Mouse (Mus musculus) stomach, postnatal 0 days (tissue): ENCODE measurements at regions not wholly inside any gene's neighbourhood (a gene's known extent, or its start where the extent isn't known, plus 50 kb on each side); places are given as distances from the start of the nearest gene placed in this dataset.

ENCODE experiments used
- ATAC-seq: fragments of 200-750 bp; cut with Nextera tagmentation; 2 replicates; pipeline ENCODE4 v1.8.0; 2017; ENCODE audit not compliant: low FRiP score, low TSS enrichment
- DNase-seq: peaks from one replicate; pipeline ENCODE4 v3.0.0-alpha.2; 2016; ENCODE audit warnings: low spot score
- H3K27ac ChIP-seq: fragments of 300-500 bp; sonication (generic); replicated peaks from 2 replicates; pipeline ENCODE4 v1.5.1; 2014; ENCODE audit warnings: mild to moderate bottlenecking, control low read depth
- H3K27me3 ChIP-seq: fragments of 300-500 bp; sonication (generic); 2 replicates; pipeline ENCODE4 v1.6.1; 2014; ENCODE audit warnings: low read length; ENCODE audit not compliant: control insufficient read depth, insufficient read depth
- H3K36me3 ChIP-seq: fragments of 300-500 bp; sonication (generic); 2 replicates; pipeline ENCODE4 v1.6.1; 2014; ENCODE audit warnings: low read length, mixed read lengths; ENCODE audit not compliant: control insufficient read depth, insufficient read depth
- H3K4me1 ChIP-seq: fragments of 300-500 bp; sonication (generic); replicated peaks from 2 replicates; pipeline ENCODE4 v1.6.1; 2014; ENCODE audit warnings: antibody characterized with exemption; ENCODE audit not compliant: control insufficient read depth, insufficient read depth
- H3K4me2 ChIP-seq: fragments of 300-500 bp; sonication (generic); replicated peaks from 2 replicates; pipeline ENCODE4 v1.6.1; 2014; ENCODE audit warnings: low read depth, mild to moderate bottlenecking, control low read depth, moderate library complexity
- H3K4me3 ChIP-seq: fragments of 300-500 bp; sonication (generic); 2 replicates; pipeline ENCODE4 v1.5.1; 2014; ENCODE audit warnings: low read depth, low read length, control low read depth
- H3K9ac ChIP-seq: fragments of 300-500 bp; sonication (generic); 2 replicates; pipeline ENCODE4 v1.6.1; 2014; ENCODE audit warnings: mild to moderate bottlenecking, low read length, control low read depth, mixed read lengths
- H3K9me3 ChIP-seq: fragments of 300-500 bp; sonication (generic); 2 replicates; pipeline ENCODE4 v1.6.1; 2016; ENCODE audit warnings: low read length; ENCODE audit not compliant: control insufficient read depth
- CTCF ChIP-seq: IDR thresholded peaks from 2 replicates; pipeline ENCODE4 v1.5.1; 2016; ENCODE audit warnings: antibody characterized with exemption, low read depth, mild to moderate bottlenecking, moderate library complexity
- EP300 ChIP-seq: optimal IDR thresholded peaks from 2 replicates; pipeline ENCODE3; 2016; ENCODE audit warnings: antibody characterized with exemption
- WGBS: fragments of 180-500 bp; shearing (Covaris S2); extraction: QIAGEN DNeasy Blood & Tissue Kit; methylation state at CpG from one replicate; pipeline ENCODE4 v1.1.7; 2014; 5-methylcytosine and 5-hydroxymethylcytosine counted together

DNA sequence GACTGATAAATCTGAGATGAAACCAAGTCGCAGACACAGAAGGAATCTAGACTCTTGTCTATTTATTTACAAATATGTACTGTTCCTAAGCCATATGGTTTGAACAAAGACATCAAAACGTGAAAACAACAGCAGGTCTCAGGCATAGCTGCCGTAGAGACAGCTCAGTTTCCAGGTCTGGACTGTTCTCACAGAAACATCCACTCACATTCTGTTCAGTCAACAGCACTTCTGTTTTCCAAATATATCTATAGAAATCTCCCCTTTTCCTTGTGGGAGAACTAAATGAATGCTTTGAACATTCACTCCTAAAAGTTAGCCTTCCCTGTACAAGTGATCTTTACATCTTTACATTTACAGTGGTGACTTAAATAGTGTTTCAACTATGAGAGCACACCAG lies 156.8 kb upstream of the Slc13a1 start:
- TF ChIP-seq CTCF (no peak), EP300 (no peak)
- no peak for DNase-seq
- WGBS, result 64% methylated on average over 3 of the region's 3 CpGs
- ATAC-seq, result no peak
- H3K4me1 ChIP-seq, result no peaks in the 10 kb centered on the region
- H3K4me3 ChIP-seq, result no peak overlapping the region
- H3K27me3 ChIP-seq, result no peaks in the 10 kb centered on the region
- H3K27ac ChIP-seq, result no peak overlapping the region
- no peaks in the 10 kb centered on the region for H3K36me3 ChIP-seq
- H3K9ac ChIP-seq, result no peak overlapping the region
- no peak overlapping the region for H3K4me2 ChIP-seq
- H3K9me3 ChIP-seq, result no peaks in the 10 kb centered on the region

DNA sequence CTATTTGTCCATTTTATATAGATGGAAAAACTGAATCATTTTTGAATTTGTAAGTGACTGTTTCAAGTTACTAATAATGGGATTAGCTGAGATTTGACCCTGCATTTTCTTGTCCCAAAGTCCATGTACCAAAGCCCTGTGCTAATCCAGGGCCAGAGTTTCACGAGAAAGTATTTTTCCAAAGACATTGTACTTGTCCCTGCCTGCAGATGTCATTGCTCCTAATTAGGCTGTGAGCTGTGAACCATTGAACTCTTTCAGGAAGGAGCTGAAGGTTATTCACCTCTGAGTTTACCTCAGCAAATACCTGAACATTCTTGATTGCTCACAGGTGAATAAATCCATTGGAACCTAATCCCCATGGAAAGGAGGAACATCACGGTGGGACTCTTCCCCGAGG lies 154.5 kb upstream of the Slc13a1 start:
- no peaks in the 10 kb centered on the region for H3K4me1 ChIP-seq
- H3K27ac ChIP-seq, result no peak overlapping the region
- H3K9me3 ChIP-seq, result no peaks in the 10 kb centered on the region
- TF ChIP-seq CTCF (no peak), EP300 (no peak)
- H3K9ac ChIP-seq, result no peak overlapping the region
- WGBS, result 72% methylated on average over 3 of the region's 3 CpGs
- no peak for ATAC-seq
- H3K36me3 ChIP-seq, result no peaks in the 10 kb centered on the region
- H3K4me3 ChIP-seq, result no peak overlapping the region
- no peak for DNase-seq
- H3K4me2 ChIP-seq, result no peak overlapping the region
- H3K27me3 ChIP-seq, result no peaks in the 10 kb centered on the region

DNA sequence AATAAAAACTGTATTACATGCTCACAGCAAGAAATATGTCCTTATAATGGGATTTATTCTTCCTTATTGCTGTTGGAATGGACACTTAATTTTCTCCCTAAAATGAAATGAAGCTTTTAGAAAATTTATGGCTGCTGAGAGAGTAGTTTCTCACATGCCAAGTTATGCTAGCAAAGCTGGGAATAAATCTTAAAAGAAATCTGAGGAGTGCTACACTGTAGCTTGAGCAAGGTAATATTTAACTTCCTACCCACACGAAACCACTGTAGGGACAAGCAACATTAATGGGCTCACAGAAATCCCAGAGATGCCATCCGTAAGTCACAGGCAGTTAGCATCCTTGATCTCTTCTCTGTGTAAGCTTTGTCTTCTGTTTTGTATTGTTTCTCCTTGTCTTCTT lies 151.0 kb upstream of the Slc13a1 start:
- Histone ChIP-seq H3K36me3 (no peaks in the 10 kb centered on the region), H3K27ac (no peak overlapping the region), H3K9me3 (no peaks in the 10 kb centered on the region), H3K4me2 (no peak overlapping the region), H3K9ac (no peak overlapping the region), H3K27me3 (no peaks in the 10 kb centered on the region), H3K4me3 (no peak overlapping the region), H3K4me1 (no peaks in the 10 kb centered on the region)
- 49% methylated on average over 2 of the region's 2 CpGs for WGBS
- DNase-seq, result no peak
- no peak for TF ChIP-seq EP300
- no peak for TF ChIP-seq CTCF
- no peak for ATAC-seq

DNA sequence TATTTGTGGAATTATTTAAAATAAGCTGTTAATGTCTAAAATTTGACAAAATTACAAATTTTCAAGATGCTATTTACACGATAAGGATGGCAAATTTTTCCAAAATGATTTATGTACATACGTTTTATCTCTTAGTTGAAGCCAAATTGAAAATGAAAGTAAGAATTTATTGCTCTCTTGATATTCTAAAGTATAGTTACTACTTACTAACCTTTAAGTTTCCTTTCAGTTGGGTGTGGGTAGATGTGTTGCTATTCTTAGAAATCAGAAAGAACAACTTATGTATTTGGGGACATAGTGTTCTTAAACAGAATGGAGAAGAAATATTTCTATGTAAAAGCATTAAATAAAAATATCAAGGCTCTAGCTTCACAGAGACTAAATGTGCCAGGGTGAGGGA lies 142.8 kb upstream of the Slc13a1 start:
- H3K36me3 ChIP-seq, result no peaks in the 10 kb centered on the region
- H3K4me1 ChIP-seq, result no peaks in the 10 kb centered on the region
- no peak overlapping the region for H3K4me2 ChIP-seq
- no peak for TF ChIP-seq EP300
- H3K9ac ChIP-seq, result no peak overlapping the region
- H3K4me3 ChIP-seq, result no peak overlapping the region
- no peak overlapping the region for H3K27ac ChIP-seq
- no peaks in the 10 kb centered on the region for H3K27me3 ChIP-seq
- DNase-seq (no peak), ATAC-seq (no peak)
- H3K9me3 ChIP-seq, result no peaks in the 10 kb centered on the region
- 72% methylated on average over 2 of the region's 2 CpGs for WGBS

DNA sequence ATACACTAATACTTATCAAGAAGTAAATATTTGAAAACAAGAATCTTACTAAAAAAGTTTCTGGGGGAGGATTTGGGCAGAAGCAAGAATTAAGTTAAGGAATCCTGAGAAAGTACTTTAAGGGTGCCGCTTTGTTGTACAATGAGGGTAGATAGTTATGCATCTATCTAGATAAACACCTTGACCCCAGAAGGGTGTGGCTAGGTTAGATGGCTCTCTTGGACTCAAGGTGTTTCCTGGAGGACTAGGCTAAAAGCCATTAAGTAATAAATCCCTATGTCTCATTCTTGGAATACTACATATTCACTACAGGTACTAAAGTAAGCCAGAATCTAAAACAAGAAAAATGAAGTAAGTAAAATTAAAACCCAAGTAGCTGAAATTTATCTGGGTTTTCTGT lies 141.9 kb upstream of the Slc13a1 start:
- no peaks in the 10 kb centered on the region for H3K27me3 ChIP-seq
- ATAC-seq, result no peak
- 80% methylated on average over 1 of the region's 1 CpGs for WGBS
- no peak overlapping the region for H3K9ac ChIP-seq
- H3K36me3 ChIP-seq, result no peaks in the 10 kb centered on the region
- H3K9me3 ChIP-seq, result no peaks in the 10 kb centered on the region
- H3K4me3 ChIP-seq, result no peak overlapping the region
- no peak overlapping the region for H3K27ac ChIP-seq
- no peak overlapping the region for H3K4me2 ChIP-seq
- DNase-seq, result no peak
- TF ChIP-seq EP300 (no peak), CTCF (no peak)
- no peaks in the 10 kb centered on the region for H3K4me1 ChIP-seq

DNA sequence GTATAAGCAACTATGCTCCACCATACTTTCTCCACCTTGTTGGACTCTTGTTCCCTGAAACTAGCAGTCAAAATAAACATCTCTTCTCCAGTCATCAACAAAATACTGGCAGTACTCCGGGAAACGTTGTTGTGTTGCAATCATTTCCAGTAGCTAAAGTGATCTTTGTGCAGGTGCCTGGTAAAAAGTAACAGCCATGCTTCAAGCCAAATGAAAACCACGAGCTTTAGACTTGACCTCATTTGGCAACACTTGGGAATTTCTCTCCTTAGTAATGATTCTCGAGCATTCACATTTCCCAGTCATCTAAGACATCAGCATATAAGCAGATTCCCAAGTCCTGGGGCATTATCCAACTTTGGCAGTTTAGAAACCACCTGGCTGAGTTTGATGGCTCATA lies 133.8 kb upstream of the Slc13a1 start:
- no peak for DNase-seq
- no peaks in the 10 kb centered on the region for H3K36me3 ChIP-seq
- H3K27ac ChIP-seq, result no peak overlapping the region
- H3K9me3 ChIP-seq, result no peaks in the 10 kb centered on the region
- no peaks in the 10 kb centered on the region for H3K27me3 ChIP-seq
- no peak overlapping the region for H3K9ac ChIP-seq
- 63% methylated on average over 4 of the region's 4 CpGs for WGBS
- H3K4me3 ChIP-seq, result no peak overlapping the region
- no peaks in the 10 kb centered on the region for H3K4me1 ChIP-seq
- no peak for ATAC-seq
- no peak for TF ChIP-seq EP300
- no peak for TF ChIP-seq CTCF
- H3K4me2 ChIP-seq, result no peak overlapping the region

DNA sequence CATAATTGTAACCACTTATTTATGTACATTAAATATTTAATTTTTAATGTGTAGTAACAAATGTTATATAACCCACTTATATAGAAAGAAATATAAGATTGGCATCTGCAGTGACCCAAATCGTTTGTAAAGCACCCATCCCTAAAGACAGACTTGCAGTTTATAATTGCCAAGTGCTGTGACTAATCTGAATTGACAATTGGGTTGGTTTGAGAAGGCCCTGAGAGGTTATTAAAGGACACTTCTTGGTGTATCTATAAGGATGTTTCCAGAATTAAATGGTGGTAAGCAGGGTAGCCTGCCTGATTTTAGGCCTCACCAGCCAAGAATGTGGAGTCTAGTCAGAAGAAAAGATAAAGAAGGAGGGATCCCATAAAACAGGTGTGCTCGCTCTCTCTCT lies 133.3 kb upstream of the Slc13a1 start:
- Histone ChIP-seq H3K36me3 (no peaks in the 10 kb centered on the region), H3K27me3 (no peaks in the 10 kb centered on the region), H3K4me1 (no peaks in the 10 kb centered on the region), H3K9me3 (no peaks in the 10 kb centered on the region), H3K27ac (no peak overlapping the region), H3K4me2 (no peak overlapping the region), H3K9ac (no peak overlapping the region), H3K4me3 (no peak overlapping the region)
- WGBS, result 82% methylated on average over 2 of the region's 2 CpGs
- DNase-seq, result no peak
- TF ChIP-seq EP300 (no peak), CTCF (no peak)
- ATAC-seq, result no peak
